Mouse (Mus musculus) heart, adult 9 months (tissue): Measurements from ENCODE around the gene Kctd10.

Source experiments
- DNase-seq, 2 experiments: peaks; one replicate each; pipeline ENCODE4 v3.0.0; 2022; ENCODE audit warnings: low spot score in 2 of 2

The Kctd10 gene

DNA sequence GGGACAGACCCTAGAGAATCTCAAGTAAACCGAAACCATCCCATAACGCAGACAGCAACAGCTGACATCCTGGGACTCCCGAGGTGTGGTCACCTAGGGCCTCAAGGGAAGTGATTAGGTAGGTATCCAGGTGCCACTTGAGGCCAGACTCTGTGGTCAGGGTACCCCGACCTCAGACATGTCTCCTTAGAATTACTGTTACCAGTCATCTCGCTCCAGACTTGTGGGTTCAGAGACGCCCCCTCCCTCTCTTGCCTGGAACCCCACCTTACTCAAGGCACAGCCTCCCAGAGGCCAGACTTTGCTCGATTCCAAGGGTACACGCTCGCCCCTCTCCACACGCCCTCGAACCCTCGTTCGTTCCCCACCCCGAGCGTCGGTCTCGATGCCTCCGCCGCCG, 545 bp downstream of the Kctd10 start:
- DNase-seq: peak in 1 of 2 experiments; percentile 27

DNA sequence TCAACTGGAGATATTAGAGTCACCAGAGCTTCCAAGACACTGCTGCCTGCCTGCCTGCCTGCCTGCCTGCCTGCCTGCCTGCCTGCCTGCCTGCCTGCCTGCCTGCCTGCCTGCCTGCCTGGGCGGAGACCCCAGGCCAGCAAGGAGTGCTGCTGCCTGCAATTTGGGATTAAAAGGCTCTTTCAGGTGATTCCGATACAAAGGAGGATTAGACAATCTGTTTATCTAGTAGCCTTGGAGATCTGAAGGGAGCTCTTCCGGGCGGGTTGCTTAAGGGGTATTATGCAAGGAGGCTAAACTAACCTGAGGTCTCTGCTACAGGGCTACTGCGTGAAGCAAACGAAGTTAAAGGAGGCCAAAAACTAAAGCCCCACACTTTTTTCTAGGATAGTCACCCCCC, 1.4 kb downstream of the Kctd10 start:
- DNase-seq: no peak

DNA sequence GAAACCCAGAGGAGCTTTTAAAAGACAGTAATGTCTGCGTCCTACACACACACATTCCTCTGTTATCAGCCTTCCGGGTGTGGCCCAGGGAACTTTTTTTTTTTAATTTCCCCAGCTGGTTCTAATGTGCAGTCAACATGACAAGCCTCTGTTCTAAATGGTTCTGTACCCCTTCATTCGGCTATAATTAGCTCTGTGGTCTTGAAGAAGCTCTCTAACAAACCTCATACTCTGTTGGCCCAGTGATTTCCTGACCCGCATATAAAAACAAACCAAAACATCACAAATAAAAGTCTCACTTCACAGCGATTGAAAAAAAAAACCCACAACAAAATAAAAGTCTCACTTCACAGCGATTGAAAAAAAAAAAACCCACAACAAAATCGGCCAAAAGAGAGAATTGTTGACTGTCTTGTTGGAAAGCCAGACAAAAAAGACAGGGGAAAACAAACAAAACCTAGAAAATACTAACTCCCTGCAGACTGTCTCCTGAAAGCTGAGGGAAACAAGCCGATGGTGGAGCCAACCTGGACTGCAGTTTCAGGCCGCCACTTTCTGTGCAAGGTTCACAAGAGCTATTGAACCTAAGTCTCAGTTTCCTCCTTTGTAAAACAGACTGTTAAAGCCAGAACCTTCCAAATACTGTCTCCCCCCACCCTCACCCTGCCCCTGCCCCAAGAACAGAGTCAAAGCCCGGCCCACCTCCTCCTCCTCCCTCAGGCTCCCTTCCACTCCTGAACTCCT, 2.0 kb downstream of the Kctd10 start:
- peak; percentile 39 to 41 for DNase-seq

DNA sequence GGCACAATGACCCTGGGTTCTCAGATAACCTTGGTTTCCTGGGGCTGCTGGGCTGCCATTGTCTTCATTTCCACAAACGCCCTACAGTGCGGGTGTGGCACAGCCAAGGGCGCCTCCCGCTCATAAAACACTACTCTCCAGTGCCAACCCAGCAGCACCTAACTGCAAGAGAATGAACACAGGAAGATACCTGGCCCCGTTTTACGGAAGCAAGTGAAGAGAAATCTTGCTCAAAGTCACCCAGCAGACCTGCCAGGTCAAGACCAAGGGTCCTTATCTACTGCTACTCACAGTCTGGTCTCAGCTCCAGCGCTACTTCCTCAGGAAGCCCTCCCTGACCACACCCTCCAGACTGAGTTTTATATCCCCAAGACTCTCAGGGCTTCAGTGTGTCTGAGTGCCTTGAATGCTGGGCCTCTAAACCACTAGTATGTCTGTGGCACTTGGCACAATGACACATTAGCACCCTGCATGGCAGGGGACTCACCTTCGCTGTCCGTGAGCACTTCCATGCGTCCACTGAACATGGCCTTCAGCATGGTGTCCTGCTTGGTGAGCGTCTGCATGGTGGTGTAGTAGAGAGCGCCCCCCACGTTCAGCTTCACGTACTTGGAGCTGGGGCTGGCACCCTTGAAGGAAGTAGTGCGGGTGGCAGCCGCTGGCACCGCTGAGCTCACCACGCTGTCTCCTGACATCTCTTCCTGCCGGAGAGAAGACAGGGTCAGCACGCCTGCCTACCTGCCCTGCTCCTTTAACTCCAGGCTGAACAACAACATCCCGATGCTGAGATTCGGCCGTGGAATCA, 5.7 kb downstream of the Kctd10 start:
- peak; percentile 47 to 71 for DNase-seq

DNA sequence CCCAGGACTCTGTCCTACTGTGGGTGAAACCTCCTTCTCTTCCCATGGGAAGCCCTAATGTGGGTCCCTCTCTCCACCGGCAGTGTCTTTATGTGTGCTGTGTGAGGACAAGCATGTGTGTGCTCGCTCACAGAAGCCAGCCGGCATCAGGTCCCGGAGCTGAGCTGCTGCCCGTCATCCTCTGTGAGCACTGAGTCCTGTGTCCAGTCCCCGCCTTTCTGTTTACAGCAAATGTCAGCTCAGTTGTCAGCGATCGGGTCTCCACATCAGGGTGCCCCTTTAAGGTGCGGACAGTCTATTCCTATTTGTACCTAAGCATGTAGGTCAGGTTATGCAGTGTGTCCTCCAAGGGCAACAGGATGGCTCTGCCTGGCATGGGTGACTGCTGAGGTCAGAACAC, 6.7 kb downstream of the Kctd10 start:
- no peak for DNase-seq

DNA sequence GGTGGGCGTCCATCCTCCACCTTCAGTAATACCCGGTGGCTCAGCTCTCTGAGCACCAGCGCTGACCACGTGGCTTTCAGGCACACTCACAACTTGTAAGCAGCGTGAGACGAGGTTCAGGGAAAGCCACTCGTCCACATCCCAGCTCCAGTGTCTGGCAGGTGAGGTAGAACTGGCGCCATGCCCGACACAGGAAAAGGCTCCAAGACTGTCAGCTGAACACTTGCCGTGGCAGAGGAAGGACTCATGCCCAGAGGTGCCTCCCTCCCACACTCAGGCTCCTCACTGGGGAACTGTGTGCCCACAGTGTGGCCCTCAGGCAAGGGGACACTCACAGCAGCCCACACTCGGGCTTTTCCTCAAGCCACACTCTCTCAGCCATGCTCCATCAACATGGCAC, 7.1 kb downstream of the Kctd10 start:
- DNase-seq: peak in 1 of 2 experiments; percentile 30

DNA sequence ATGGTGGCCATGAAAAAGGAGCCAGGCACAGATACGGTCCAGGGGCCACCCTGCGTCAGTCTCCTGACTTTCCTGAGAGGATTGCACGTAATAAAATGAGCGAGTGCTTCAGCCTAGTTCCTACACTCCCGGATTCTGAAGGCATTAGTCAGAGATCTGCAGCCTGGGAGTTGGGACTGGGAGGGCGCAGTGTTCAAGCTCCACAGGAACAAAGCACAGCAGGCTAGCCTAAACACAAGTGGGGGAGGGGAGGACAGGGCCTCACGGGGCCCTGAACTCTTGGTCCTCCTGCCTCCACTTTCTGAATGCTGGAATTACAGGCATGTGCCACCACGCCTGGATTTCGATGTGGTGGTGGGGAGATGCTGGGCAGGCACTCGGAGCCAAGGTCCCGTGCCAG, 7.7 kb downstream of the Kctd10 start:
- no peak for DNase-seq

DNA sequence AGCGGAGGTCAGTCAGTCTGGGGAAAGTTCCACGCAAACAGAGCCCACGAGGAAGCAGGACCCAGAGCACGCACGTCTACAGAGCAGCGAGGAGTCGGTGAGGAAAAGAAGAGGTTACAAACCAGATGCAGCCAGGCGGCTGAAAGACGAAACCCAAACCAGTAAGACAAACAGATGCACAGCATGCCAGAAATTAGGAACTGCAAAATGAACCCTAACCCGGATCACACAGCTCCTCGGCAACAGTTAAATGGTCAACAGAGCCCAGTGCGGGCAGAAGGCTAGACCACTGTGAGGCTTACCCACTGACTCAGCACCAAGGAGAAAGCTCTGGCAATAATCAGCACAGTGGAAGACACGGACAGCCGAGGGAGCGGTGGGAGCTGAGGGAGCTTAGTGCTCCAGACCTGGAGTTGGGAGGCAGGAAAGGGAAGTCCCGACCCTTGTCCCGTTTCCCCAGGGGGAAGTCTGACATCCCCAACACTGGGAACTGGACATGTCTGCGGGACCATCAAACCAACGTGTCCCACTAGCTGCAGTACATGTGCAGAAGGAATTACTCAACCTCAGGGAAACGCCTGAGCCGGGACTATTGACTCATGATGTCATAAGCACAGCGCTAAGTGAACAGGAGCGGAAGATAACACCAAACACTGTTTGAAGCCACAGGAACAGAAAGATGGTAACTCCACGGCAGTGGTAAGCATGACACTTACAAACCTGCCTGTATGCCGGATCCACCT, 8.4 kb downstream of the Kctd10 start:
- DNase-seq: peak in 1 of 2 experiments; percentile 35

DNA sequence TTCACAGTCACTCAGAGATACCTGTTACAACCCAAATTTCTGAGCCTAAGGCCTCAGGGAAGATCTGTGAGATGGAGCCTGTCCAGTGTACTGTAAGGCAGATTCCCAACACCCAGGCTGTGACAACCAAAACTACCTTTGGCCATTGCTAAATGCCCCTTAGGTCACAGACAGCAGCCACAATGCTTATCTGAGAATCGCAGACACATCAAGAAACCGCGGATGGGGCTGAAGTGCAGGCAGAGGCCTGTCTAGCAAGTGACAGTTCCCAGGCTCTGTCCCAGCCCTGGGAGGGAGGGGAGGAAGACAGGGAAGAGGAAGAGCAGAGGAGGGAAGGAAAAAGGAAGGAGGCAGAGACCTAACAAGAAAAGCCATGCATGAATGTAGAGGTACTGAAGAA, 9.0 kb downstream of the Kctd10 start:
- DNase-seq: no peak

DNA sequence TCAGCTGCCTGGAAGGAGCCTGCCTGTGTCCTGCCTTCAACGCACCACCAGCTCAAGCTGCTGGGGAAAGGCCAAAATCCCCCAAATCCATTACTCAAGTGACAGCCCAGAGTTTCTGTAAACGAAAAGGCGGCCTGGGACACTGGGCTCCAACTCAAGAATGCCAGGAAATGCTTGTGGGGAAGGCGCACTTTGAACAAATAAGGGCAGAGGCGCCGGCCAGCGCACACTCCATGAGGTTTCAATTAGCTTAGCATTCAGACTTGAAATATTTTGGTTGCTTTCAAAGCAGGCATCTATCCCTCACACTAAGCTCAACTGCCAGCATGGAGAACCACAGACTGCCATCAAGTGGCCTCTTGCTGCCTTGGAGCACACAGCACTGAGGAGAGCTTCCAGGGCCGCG, 9.9 kb downstream of the Kctd10 start:
- DNase-seq: peak; percentile 76 to 80

DNA sequence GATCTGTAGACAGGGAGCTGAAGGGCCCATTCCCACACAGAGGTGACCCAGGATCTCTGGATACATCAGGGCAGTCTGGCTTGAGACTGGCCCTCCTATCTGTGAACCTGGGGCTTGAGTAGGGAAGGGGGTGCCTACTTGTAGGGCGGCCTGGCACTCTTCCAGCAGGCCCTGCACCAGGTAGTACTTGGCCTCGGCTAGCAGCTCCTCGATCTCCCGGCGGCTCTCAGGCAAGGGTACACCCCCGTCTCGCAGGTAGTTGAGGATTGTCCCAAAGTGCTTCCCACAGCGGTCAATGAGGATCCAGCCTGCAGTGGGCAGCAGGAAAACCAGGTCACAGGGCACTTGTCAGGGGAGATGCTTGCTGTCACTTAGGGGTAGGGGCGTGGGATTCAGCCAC, 10.4 kb downstream of the Kctd10 start:
- DNase-seq: no peak

DNA sequence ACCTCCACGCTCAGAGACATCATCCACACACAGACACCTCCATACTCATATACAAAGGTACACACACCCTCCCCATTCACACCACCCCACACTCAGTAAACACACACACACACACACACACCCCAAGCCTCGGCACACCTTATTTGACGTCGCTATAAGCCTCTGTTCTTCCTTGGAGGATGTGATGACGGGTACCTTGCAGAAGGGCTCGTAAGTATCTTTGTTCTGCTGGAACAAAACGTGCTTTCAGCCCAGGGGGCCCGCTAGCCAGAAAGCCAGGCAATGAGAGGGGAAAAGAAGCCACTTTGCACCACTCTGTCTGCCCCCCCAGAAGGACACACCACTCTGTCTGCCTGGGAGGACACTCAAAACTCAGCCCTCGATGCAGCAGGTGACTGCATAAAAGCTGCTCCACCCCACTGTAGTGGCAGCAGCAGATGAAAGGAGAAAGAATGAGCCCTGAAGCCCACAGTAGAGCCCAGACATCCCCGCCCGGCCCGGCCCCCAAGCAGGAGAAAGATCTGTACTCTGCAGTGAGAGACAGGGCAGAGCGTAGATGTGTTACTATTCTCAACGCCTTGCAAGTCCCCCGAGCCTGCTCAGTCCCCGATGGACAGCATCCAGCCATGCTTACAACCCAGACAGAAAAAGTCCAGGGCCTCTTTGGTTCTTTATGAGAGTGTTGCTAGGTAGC, 11.4 kb downstream of the Kctd10 start:
- no peak for DNase-seq

DNA sequence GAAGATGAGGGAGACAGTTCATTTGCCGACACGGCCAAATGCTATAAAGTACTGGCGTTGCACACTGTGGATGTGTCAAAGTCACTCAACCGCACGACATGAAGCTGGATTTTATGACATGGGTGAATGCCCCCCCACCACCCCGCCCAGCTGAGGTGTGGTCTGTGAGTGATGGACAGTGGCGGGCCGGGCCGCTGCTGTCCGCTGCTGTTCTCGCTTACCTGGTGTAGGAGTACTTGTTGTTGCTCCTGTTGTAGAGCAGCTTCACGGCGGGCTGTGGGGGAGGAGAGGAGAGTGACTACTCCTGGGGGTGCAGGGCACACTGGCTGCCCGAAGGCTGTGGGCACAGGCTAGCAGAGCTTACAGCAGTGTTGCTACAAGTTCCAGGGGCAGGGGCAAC, 12.2 kb downstream of the Kctd10 start:
- no peak for DNase-seq

DNA sequence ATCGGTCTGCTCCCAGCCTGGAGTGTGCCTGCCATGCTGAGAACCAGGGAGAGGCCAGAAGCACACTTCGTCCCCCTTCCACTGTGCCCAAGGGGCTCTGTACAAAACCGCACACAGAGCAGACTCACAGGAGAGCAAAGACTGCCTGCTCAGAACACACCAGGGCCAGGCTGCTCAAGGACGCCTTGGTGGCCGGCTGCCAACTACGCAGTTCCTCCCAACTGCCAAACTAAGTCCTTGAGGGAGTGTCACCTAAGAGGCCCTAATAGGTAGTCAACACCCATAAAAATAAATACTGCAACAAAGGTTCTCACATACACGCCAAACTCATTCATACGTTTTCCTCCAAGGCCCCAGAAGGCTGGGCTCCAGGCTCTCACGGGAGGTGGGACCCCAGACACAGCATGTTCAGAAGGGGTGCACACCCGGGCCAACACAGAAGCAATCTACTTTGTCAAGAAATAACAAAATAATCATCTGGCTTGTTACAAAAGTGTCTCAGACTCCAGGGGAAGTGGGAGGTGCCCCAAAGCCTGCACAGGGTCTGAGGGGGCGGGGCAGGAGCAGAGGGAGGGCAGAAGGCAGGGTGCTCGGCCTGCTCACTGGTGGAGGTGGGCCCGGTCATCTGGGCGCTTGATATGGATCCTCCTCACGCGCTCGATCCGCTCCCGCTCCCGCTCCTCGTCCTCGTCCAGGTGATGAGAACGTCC, 15.1 kb downstream of the Kctd10 start:
- peak in 1 of 2 experiments; percentile 34 for DNase-seq

DNA sequence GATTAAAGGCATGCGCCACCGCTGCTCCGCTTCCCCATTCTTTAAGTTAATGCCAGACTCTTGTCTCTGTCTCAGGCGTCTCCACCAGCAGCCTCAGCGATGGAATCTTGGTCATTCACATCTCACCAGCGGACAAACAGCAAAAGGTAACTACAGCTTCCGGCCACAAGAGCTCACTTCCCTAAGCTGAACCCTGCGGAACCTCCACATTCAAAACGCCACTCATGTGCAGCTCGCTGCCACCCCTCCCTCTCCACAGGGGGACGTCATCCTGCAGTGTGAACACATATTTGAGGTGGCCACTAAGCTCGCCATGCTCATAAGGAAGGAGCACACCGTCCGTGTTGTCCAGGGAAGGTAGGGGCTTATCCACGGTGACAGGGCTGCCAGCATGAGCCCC, 19.3 kb downstream of the Kctd10 start:
- DNase-seq: no peak

DNA sequence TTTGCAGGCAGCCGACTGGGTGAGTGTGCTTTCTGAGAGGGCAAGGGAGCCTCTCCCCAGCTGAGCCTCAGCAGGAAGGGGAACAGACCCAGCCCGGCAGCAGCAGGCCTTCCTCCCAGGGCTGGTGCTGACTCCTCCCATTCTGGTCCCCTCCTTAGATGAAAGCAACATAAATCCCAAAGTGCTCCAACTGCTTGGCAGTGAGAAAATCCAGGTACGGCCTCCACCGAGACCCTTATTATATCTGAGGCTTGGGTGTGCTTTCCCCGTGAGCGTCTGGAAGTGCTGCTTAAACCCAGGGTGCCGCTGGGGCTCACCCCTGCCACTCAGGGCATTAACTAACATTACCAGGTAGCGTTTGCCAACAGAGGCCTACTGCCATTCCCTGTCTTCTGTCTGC, 20.7 kb downstream of the Kctd10 start:
- DNase-seq: no peak

DNA sequence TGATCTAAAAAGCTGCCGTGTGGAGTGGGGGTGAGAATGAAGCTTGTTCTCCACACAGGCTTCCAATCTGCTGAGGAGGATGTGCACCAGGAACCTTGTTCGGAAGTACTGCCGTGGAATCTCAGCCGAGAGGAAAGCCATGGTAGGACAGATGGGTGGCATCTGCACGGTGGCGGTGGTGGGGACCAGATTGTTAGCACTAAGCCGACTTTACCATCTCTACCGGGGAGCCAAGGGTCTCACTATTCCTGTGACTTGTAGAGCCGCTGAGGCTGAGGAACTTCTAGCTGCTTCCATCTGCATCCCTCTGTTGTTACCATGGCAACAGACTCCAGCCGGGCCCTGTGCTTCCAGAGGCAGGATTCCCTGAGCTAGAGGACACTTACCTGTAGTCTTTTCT, 21.5 kb downstream of the Kctd10 start:
- no peak for DNase-seq

DNA sequence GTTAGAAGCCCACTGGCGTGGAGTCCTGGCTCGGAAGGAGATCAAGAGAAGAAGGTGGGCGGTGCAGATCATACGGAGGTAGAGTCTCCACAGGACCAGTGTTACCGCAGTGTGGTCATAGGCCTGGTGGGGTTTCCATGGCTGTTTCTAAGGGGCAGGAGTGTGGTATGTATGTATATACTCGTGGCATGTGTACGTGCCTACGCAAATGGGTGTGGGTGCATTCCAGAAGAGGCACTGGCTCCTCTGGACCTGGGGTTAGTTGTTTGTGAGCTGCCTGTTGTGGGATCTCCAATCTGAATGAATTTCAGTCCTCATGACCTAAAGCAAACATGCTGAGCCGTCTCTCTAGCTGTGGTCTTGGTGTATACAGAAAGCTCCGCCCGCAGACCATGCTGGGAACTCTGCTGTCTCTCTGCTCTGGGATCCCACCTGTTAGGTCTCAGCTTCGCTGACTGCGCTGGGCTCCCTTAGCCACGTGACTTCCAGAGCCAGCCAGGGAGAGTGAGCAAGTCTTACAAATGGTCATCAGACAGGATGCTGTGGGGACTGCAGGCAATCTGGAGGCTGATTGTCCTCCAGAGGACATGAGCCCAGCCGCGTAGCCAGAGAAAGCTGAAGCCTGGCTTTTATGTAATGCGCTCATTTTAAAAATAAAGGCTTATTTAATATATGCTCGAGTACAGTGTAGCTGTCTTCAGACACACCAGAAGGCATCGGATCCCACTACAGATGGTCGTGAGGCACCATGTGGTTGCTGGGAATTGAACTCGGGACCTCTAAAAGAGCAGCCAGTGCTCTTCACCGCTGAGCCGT, 23.2 kb downstream of the Kctd10 start:
- DNase-seq: peak in 1 of 2 experiments; percentile 48

DNA sequence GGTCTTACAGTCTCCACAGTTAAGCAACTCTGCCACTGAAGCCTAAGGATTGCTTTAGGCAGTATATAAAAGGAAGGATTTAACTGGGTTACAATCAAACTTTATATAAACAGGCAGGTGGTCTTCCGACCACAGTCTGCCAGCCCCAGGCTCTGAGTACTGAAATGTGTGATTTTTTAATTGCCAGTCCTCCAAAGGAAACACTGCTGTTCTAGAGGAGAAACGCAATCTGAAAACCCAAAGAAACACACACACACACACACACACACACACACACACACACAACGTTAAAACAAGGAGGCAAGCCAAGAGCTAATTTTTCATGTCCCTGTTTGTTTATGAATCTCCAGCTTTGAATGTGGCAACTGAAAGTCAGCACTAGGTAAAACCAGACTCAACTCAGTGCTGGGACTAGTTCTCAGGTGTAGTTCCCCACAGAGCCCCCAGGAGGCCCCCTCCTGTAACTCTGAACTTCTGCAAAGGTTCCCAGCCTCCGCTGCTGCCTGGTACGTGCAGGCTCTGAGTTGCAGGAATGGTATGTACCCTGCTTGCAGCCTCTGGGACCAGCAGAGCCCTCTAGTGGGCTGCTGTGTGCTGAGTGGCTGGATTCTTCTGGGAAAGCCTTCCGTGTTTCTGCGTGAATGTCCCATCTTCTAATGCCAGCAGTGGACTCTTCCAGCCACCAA, 23.9 kb downstream of the Kctd10 start:
- DNase-seq: peak; percentile 79 to 81

DNA sequence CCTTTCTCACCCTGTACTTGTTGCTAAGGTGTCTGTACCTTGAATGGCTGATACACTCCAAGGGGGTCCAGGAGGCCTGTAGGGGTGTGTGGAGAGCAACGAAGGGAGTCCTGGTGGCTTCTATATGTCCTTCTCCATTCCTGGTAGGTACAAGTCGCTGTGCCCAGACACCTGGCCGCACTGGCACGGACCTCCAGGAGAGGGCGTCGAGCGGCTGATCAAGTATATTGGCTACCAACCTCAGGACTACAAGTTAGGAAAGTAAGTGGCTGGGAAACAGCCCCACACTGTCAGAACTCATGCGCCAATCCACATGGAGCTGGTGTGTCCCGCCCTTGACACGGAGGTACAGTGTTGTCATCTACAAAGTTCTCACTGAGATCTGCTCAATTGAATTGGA, 28.8 kb downstream of the Kctd10 start:
- DNase-seq: no peak
